13 mouse cellular contexts compared by ENCODE assay signal in the genomic region with DNA sequence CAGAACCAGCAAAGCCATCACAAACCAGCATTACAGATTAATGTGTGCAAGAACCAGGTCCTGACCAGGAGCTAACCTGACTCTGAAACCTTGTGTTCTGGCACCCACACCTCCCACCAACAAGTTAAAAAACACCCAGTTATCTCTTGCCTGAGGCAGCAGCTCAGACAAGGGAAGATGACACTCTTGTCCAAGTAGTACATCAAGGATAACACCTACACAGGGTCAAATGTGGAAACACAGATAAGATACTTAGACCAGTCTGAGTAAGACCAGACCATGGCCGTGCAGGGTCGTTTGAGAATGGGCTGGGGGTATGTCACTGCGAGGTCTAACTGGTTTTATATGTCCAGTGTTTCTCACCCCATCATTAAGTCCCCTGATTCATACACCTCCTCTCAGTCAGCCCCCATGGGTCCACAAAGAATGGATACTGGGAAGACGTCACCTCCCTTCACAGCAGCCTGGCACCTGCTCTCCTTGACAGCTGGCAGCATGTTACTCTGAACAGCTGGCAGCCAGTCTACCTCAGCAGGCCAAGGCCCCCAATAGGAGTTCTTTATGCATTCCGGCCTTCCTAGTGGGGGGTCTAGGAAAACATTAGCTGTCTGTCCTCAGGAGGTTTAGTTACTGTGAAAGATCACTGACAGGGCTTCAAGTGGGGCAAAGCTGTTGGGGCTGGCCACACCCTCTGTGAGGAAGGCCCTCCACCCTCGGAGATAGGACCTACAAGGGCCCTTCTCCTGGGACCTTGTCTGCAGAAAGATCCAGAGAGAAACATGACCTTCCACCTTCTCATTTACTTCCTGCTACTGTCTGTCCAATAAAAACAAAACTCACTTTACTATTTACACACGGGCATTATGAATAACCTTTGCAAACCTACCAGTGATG. TPM values are rescaled to one million over a fixed set of nuclear protein-coding genes. Genes with fewer than 3 reads are reported as not detected.
DNase-seq lines count a peak whose midpoint lies in the region; ATAC-seq lines count a peak whose summit lies in the region.
"Had no signal": no experiment of that assay in that cellular context is flagged by ENCODE, and none has a peak within 500 bp of the region (broad histone marks: within the 10 kb centered on the region; RNA-seq: fewer than 3 reads in every experiment).

No protein-coding gene starts in this region.

- H3K9me3 ChIP-seq in kidney, embryonic 15.5 days (replicated peaks) = no peaks in the 10 kb centered on the region
- H3K9me3 ChIP-seq in kidney, embryonic 16.5 days (ENCODE audit: low read length) = no peaks in the 10 kb centered on the region
- H3K9me3 ChIP-seq: embryonic facial prominence, embryonic 12.5 days had no signal

- H3K36me3 ChIP-seq in kidney, embryonic 15.5 days = no peaks in the 10 kb centered on the region
- H3K36me3 ChIP-seq in kidney, embryonic 16.5 days (ENCODE audit: insufficient read depth, low read length) = no peaks in the 10 kb centered on the region
- H3K36me3 ChIP-seq: embryonic facial prominence, embryonic 12.5 days had no signal

- intact Hi-C loops in left cerebral cortex, postnatal 25 days (cut with DNase I) = no loop called here
- intact Hi-C loops in left cerebral cortex, postnatal 4 days (cut with DNase I) = no loop called here

- H3K4me2 ChIP-seq in kidney, embryonic 15.5 days = no peak overlapping the region
- no peak overlapping the region for H3K4me2 ChIP-seq in kidney, embryonic 16.5 days (replicated peaks; ENCODE audit: low read depth, low read length)
- H3K4me2 ChIP-seq: embryonic facial prominence, embryonic 12.5 days had no signal

- peaks cover 100% of the 10 kb centered on the region for H3K4me1 ChIP-seq in kidney, embryonic 15.5 days
- H3K4me1 ChIP-seq in kidney, embryonic 16.5 days (ENCODE audit: insufficient read depth, low read length) = peaks cover 89% of the 10 kb centered on the region

- 35% methylated on average over 7 of the region's 7 CpGs for whole genome bisulfite sequencing in kidney, embryonic 15.5 days
- WGBS in kidney, embryonic 16.5 days = 33% methylated on average over 7 of the region's 7 CpGs

- H3K27ac ChIP-seq in kidney, embryonic 15.5 days = 0 out of 2 replicates have a peak overlapping the region, but pooled peaks have one; percentile 10
- H3K27ac ChIP-seq in kidney, embryonic 16.5 days (ENCODE audit: low read length) = no peak overlapping the region
- H3K27ac ChIP-seq: embryonic facial prominence, embryonic 12.5 days had no signal

- H3K27me3 ChIP-seq in kidney, embryonic 15.5 days = no peaks in the 10 kb centered on the region
- H3K27me3 ChIP-seq in kidney, embryonic 16.5 days (ENCODE audit: insufficient read depth, low read length) = no peaks in the 10 kb centered on the region

- no peak for DNase-seq in left cerebral cortex, postnatal 25 days (ENCODE audit: low spot score in 2 of 2)
- DNase-seq in left cerebral cortex, postnatal 4 days = no peak
- DNase-seq: cerebellum, adult 8-10 months; heart, adult 2 months; kidney, postnatal 25 days; layer of hippocampus, postnatal 36 days; right cerebral cortex, postnatal 25 days had no signal

- ATAC-seq in kidney, embryonic 15.5 days (replicated peaks; ENCODE audit: low FRiP score) = no peak
- no peak for ATAC-seq in kidney, embryonic 16.5 days (ENCODE audit: low FRiP score, low TSS enrichment)
- peak; percentile 12 for ATAC-seq in common myeloid progenitor, adult 5-6 weeks (replicated peaks; ENCODE audit: low read depth, poor library complexity, severe bottlenecking)
- ATAC-seq in erythroblast, adult 5-6 weeks (replicated peaks; ENCODE audit: low FRiP score, poor library complexity, severe bottlenecking) = peak; percentile 45
- ATAC-seq in megakaryocyte-erythroid progenitor cell, adult 5-6 weeks (replicated peaks; ENCODE audit: low FRiP score, low TSS enrichment, poor library complexity, severe bottlenecking) = peak; percentile 70

- no peak overlapping the region for H3K4me3 ChIP-seq in kidney, embryonic 15.5 days (replicated peaks)
- no peak overlapping the region for H3K4me3 ChIP-seq in kidney, embryonic 16.5 days (ENCODE audit: low read length)
- H3K4me3 ChIP-seq: embryonic facial prominence, embryonic 12.5 days; heart, adult 2 months had no signal

- no peak overlapping the region for H3K9ac ChIP-seq in kidney, embryonic 15.5 days
- H3K9ac ChIP-seq in kidney, embryonic 16.5 days (replicated peaks; ENCODE audit: low read length) = no peak overlapping the region
- H3K9ac ChIP-seq: embryonic facial prominence, embryonic 12.5 days had no signal

RNA-seq across cellular contexts. Expression of a gene that starts 29.5 kb away (rescaled TPM):
- 12.5 and 12.7 TPM in 2 replicates for polyA plus RNA-seq in kidney, embryonic 15.5 days (2015; fragmentation: Nextera tagmentation; extraction: Ambion mirVana)
- polyA plus RNA-seq in kidney, embryonic 16.5 days (2015; fragmentation: Nextera tagmentation; extraction: Ambion mirVana) = 12.0 and 14.3 TPM in 2 replicates
- 62.4 and 74.6 TPM in 2 replicates for total RNA-seq in common myeloid progenitor, adult 5-6 weeks (2017)
- total RNA-seq in erythroblast, adult 5-6 weeks (2015; ENCODE audit: low replicate concordance) = 56.1 and 68.1 TPM in 2 replicates
- 180 TPM in 2 replicates for total RNA-seq in erythroblast, adult 5-6 weeks (2017; ENCODE audit: low replicate concordance)
- total RNA-seq in megakaryocyte-erythroid progenitor cell, adult 5-6 weeks (2014; fragmentation: Nextera tagmentation) = 57.8 and 68.4 TPM in 2 replicates
- total RNA-seq in megakaryocyte-erythroid progenitor cell, adult 5-6 weeks (2017) = 66.9 and 100 TPM in 2 replicates
- 10 to 100 TPM; 21.9 to 25.5 TPM for total RNA-seq in left cerebral cortex, postnatal 25 days (2021)
- total RNA-seq in left cerebral cortex, postnatal 4 days (2021) = 10 to 100 TPM; 35.9 to 40.3 TPM

Comparison
In these comparisons a context has a peak if more than half of its experiments do, and no peak if none do; other contexts are left out.
1. ATAC-seq: peak in common myeloid progenitor, adult 5-6 weeks (single experiment), erythroblast, adult 5-6 weeks (single experiment) and megakaryocyte-erythroid progenitor cell, adult 5-6 weeks (single experiment); none in kidney, embryonic 15.5 days (single experiment) and kidney, embryonic 16.5 days (single experiment).